Mouse (Mus musculus): ENCODE results near the gene Map4k5. TPM values are rescaled to one million over a fixed set of nuclear protein-coding genes. Genes with fewer than 3 reads are reported as not detected.

Gene Map4k5
- polyA plus RNA-seq, 1 experiment from 2014 or later = 45.1 TPM

DNA sequence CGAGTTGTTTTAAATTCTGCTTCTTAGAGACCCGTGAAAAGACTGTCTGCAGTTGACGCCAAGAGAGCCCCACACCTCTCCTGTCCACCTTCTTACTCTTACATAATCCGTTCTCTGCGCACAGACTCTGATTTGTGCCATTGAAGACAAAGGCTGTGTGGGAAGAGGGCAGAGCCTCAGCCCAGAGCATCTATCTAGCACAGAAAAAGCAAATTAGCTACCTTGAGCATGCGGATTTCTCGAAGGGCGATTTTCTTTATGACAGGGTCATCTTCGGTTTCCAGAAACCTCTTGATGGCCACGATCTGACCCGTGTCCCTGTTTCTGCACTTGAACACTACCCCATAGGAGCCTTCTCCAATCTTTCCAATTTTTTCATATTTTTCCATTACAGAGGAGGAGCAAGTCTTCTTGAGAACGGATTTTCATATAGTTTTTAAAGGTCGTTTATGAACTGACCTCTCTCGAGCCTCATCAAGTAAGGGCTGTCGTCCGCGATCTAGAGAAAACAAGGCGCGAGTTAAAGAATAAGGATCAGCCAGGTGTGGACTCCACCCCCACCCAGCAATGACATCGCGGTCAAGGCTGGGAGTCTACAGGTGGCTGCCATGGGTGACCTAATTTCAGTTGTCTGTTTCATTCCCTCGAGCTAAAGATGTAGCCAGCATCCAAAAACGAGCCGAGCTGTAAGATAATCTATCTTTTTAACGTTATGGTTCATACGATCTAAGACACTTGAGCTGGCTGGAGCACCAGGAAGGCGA lies 103.1 kb downstream of the Map4k5 start:
- Histone ChIP-seq H3K36me3 (ENCODE audit: control insufficient read depth, insufficient read depth, low read length) (no peaks in the 10 kb centered on the region), H3K4me1 (ENCODE audit: control insufficient read depth, insufficient read depth, low read length) (peaks cover 11% of the 10 kb centered on the region; the same call in 1 of the 2 replicates), H3K27me3 (ENCODE audit: control insufficient read depth, insufficient read depth, low read length) (peaks cover 8% of the 10 kb centered on the region), H3K27ac (ENCODE audit: low read depth, low read length) (no peak overlapping the region), H3K4me3 (ENCODE audit: low read length) (peak overlapping the region; percentile 55), H3K4me2 (replicated peaks; ENCODE audit: low read depth, low read length) (peak overlapping the region; percentile 99), H3K9ac (ENCODE audit: low read depth, low read length) (peak overlapping the region; percentile 63), H3K9me3 (ENCODE audit: control insufficient read depth, low read length) (no peaks in the 10 kb centered on the region)
- 30% methylated on average over 27 of the region's 27 CpGs for WGBS
- ATAC-seq (ENCODE audit: low FRiP score, low TSS enrichment) = no peak; the same call in 1 of the 2 replicates

DNA sequence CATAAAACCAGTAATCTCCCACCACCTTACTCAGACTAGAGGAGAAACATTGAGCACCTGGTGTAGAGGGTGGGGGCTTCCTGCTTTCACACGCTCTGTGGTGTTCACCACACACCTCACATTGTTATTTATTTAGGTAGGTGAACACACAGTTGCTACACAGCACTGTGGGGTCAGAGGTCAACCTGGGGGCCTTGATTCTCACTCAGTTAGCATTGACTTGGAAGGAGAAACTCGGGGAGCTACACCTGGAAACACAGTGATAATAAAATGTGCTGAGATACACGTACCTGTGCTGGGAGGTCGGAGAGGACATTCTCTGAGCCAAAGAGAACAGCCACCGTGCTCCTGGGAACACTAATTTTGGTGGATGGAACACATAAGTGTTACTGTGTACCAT lies 104.6 kb downstream of the Map4k5 start:
- Histone ChIP-seq H3K27ac (ENCODE audit: low read depth, low read length) (no peak overlapping the region), H3K36me3 (ENCODE audit: control insufficient read depth, insufficient read depth, low read length) (no peaks in the 10 kb centered on the region), H3K27me3 (ENCODE audit: control insufficient read depth, insufficient read depth, low read length) (peaks cover 8% of the 10 kb centered on the region), H3K4me1 (ENCODE audit: control insufficient read depth, insufficient read depth, low read length) (peaks cover 11% of the 10 kb centered on the region; the same call in 1 of the 2 replicates), H3K4me2 (replicated peaks; ENCODE audit: low read depth, low read length) (no peak overlapping the region), H3K9ac (ENCODE audit: low read depth, low read length) (no peak overlapping the region), H3K4me3 (ENCODE audit: low read length) (no peak overlapping the region), H3K9me3 (ENCODE audit: control insufficient read depth, low read length) (no peaks in the 10 kb centered on the region)
- WGBS = 82% methylated on average over 5 of the region's 5 CpGs
- ATAC-seq (ENCODE audit: low FRiP score, low TSS enrichment) = no peak

DNA sequence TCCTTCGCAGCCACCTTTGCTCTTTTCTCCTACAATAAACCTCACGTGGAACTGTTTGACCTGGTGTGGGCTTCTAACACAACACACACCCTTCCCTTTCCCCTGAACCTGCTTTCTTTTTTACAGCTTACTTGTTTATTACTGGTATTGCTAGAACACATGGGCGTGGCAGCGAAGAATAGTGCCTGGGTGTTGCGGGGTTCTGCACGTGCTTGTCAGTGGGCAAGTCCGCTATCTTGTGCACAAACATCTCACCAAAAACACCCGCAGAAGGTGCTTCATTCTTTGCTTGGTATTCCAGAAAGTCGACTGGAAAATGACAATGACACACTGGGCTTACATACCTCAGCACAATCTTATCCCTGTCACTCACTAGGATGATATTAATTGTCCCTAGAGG lies 107.5 kb downstream of the Map4k5 start:
- Histone ChIP-seq H3K4me3 (ENCODE audit: low read length) (no peak overlapping the region), H3K36me3 (ENCODE audit: control insufficient read depth, insufficient read depth, low read length) (no peaks in the 10 kb centered on the region), H3K27me3 (ENCODE audit: control insufficient read depth, insufficient read depth, low read length) (peaks cover 5% of the 10 kb centered on the region), H3K4me1 (ENCODE audit: control insufficient read depth, insufficient read depth, low read length) (peaks cover 25% of the 10 kb centered on the region), H3K9me3 (ENCODE audit: control insufficient read depth, low read length) (no peaks in the 10 kb centered on the region), H3K9ac (ENCODE audit: low read depth, low read length) (no peak overlapping the region), H3K4me2 (replicated peaks; ENCODE audit: low read depth, low read length) (no peak overlapping the region), H3K27ac (ENCODE audit: low read depth, low read length) (no peak overlapping the region)
- WGBS = 83% methylated on average over 9 of the region's 9 CpGs
- no peak for ATAC-seq (ENCODE audit: low FRiP score, low TSS enrichment)

DNA sequence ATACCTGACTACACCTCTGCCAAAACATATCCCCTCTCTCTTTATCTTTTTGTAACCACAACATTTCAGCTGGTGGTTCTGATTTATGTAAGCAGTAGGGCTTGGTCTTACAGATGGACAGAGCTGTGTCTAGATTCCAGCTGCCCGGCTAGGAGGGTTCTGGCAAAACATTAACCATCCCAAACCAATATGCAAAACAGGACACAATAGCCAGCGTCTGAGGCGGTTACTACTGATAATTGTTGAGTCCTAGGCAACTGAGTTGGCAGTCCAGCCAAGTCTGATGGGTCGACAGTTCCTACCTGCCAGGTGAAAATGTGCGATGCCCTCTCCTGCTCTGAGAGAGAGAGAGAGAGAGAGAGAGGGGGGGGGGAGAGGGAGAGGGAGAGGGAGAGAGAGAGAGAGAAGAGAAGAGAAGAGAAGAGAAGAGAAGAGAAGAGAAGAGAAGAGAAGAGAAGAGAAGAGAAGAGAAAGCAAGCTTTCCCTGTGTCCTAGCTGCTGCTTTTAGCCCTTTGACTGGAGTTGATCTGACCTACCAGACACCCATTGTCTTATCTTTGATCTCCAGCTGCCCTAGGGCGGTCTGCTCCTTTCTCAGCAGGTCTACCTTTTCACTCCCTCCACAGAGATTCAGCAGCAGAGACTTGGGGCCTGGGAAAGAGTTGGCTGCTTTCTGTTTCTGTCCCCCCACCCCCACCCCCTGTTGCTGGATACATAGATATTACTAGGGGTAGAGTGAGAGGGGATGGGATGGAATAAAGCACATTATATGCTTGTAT lies 109.6 kb downstream of the Map4k5 start:
- Histone ChIP-seq H3K9ac (ENCODE audit: low read depth, low read length) (no peak overlapping the region), H3K36me3 (ENCODE audit: control insufficient read depth, insufficient read depth, low read length) (no peaks in the 10 kb centered on the region), H3K4me1 (ENCODE audit: control insufficient read depth, insufficient read depth, low read length) (peaks cover 21% of the 10 kb centered on the region), H3K4me2 (replicated peaks; ENCODE audit: low read depth, low read length) (no peak overlapping the region), H3K27ac (ENCODE audit: low read depth, low read length) (peak overlapping the region; percentile 34; the same call in 1 of the 2 replicates), H3K9me3 (ENCODE audit: control insufficient read depth, low read length) (no peaks in the 10 kb centered on the region), H3K4me3 (ENCODE audit: low read length) (no peak overlapping the region), H3K27me3 (ENCODE audit: control insufficient read depth, insufficient read depth, low read length) (peaks cover 2% of the 10 kb centered on the region; the same call in 1 of the 2 replicates)
- ATAC-seq (ENCODE audit: low FRiP score, low TSS enrichment) = no peak
- WGBS = 56% methylated on average over 6 of the region's 6 CpGs

DNA sequence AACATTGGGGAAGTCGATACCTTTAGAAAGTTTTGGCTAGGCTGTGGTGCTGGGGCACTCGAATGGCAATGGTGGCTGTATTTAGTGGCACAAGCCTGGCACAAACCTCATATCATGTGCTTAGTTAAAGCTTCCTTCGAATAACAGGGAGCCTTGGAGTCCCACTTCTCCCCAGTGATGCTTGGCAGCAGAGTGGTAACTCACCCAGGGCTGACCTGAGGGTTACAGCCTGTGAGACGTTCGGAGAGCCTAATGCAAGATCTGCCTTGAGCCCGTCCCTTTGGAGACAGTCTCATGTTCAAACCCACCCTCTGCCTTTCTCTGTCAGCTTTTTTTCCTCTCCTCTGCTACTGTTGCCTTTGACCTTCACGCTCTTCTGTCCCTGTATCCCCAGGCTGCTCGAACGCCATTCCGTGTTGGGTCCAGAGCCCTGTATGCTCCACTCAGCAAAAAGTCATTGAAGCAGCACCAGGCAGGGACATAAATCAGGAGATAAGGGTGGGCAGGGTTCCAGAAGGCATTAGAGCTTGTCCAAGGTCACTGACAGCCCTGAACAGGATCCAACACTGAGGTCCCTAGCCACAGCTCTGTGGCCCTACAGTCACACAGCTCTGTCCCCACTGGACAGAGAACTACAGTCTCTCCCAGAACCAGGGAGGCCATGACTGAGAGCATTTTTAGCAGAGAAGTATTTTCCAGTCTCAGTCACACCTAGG lies 110.9 kb downstream of the Map4k5 start:
- Histone ChIP-seq H3K4me1 (ENCODE audit: control insufficient read depth, insufficient read depth, low read length) (peaks cover 21% of the 10 kb centered on the region), H3K9me3 (ENCODE audit: control insufficient read depth, low read length) (no peaks in the 10 kb centered on the region), H3K4me3 (ENCODE audit: low read length) (no peak overlapping the region), H3K4me2 (replicated peaks; ENCODE audit: low read depth, low read length) (no peak overlapping the region), H3K36me3 (ENCODE audit: control insufficient read depth, insufficient read depth, low read length) (no peaks in the 10 kb centered on the region), H3K9ac (ENCODE audit: low read depth, low read length) (no peak overlapping the region), H3K27ac (ENCODE audit: low read depth, low read length) (peak overlapping the region; percentile 73; the same call in 1 of the 2 replicates), H3K27me3 (ENCODE audit: control insufficient read depth, insufficient read depth, low read length) (no peaks in the 10 kb centered on the region)
- ATAC-seq (ENCODE audit: low FRiP score, low TSS enrichment) = peak; percentile 91
- 34% methylated on average over 10 of the region's 10 CpGs for WGBS

DNA sequence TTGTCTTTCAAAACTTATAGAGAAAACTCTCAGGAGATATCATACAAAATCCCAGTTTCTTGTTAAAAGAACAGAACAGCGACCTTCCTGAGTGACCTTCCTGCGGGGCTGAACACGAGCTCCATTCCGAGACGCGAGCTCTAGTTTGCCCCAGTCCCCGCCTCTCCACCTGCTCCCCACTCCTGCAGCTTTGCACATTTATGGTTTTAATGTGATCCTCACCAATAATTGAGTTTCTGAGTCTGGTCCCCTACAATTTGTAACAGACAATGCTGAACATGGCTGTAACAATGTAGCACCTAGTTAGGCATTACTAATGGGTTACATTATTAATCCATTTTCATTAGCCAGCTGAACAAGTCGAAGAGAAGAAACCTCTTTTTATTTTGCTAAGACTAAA lies 111.5 kb downstream of the Map4k5 start:
- Histone ChIP-seq H3K9me3 (ENCODE audit: control insufficient read depth, low read length) (no peaks in the 10 kb centered on the region), H3K4me1 (ENCODE audit: control insufficient read depth, insufficient read depth, low read length) (peaks cover 27% of the 10 kb centered on the region), H3K9ac (ENCODE audit: low read depth, low read length) (no peak overlapping the region), H3K4me2 (replicated peaks; ENCODE audit: low read depth, low read length) (no peak overlapping the region), H3K27me3 (ENCODE audit: control insufficient read depth, insufficient read depth, low read length) (no peaks in the 10 kb centered on the region), H3K27ac (ENCODE audit: low read depth, low read length) (peak overlapping the region; percentile 73; the same call in 1 of the 2 replicates), H3K36me3 (ENCODE audit: control insufficient read depth, insufficient read depth, low read length) (no peaks in the 10 kb centered on the region), H3K4me3 (ENCODE audit: low read length) (no peak overlapping the region)
- ATAC-seq (ENCODE audit: low FRiP score, low TSS enrichment) = no peak
- 48% methylated on average over 8 of the region's 8 CpGs for WGBS

DNA sequence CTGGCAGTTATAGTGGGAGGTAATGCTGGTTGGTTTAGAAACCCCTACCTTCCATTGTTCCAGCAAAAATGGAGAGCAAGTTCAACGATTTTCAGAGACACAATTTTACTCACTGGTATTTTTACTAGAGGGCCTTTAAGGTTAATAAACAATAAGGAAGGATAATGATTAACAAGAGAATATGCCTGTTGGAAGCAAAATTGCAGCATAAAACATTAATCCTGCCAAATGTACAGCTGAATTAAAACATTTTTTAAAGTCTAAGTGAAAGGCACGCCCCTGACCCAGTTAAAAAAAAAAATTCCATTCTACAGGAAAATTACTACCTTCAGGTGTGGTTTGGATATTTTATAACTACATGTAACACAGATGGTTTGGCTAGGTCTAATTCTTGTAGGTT lies 115.0 kb downstream of the Map4k5 start:
- Histone ChIP-seq H3K27me3 (ENCODE audit: control insufficient read depth, insufficient read depth, low read length) (no peaks in the 10 kb centered on the region), H3K4me2 (replicated peaks; ENCODE audit: low read depth, low read length) (no peak overlapping the region; the same call in 1 of the 2 replicates), H3K4me3 (ENCODE audit: low read length) (no peak overlapping the region), H3K27ac (ENCODE audit: low read depth, low read length) (peak overlapping the region; percentile 85), H3K9me3 (ENCODE audit: control insufficient read depth, low read length) (no peaks in the 10 kb centered on the region), H3K4me1 (ENCODE audit: control insufficient read depth, insufficient read depth, low read length) (peaks cover 27% of the 10 kb centered on the region), H3K36me3 (ENCODE audit: control insufficient read depth, insufficient read depth, low read length) (no peaks in the 10 kb centered on the region), H3K9ac (ENCODE audit: low read depth, low read length) (no peak overlapping the region)
- no peak for ATAC-seq (ENCODE audit: low FRiP score, low TSS enrichment)
- WGBS = 63% methylated on average over 2 of the region's 2 CpGs

DNA sequence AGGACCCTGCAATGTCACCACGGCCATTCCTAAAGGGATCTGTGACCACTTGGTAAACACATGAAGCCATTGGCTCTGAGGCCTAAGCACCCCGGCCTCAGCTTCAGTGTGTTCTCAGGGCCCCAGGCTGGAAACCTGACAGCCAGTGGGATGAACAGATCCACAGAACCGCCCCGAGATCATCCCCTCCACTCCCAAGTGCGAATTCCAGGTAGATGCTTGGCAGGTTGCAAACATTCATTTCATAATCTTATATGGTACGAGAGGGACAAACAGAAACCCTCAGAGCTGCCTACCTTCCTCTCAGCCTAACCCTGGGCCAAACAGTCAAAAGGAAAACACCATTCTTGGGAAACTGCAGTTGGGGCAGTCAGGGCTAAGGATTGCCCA lies 115.7 kb downstream of the Map4k5 start:
- H3K27ac ChIP-seq (ENCODE audit: low read depth, low read length) = peak overlapping the region; percentile 85
- no peaks in the 10 kb centered on the region for H3K36me3 ChIP-seq (ENCODE audit: control insufficient read depth, insufficient read depth, low read length)
- ATAC-seq (ENCODE audit: low FRiP score, low TSS enrichment) = no peak
- H3K4me1 ChIP-seq (ENCODE audit: control insufficient read depth, insufficient read depth, low read length) = peaks cover 21% of the 10 kb centered on the region
- no peak overlapping the region for H3K9ac ChIP-seq (ENCODE audit: low read depth, low read length)
- no peaks in the 10 kb centered on the region for H3K9me3 ChIP-seq (ENCODE audit: control insufficient read depth, low read length)
- H3K4me3 ChIP-seq (ENCODE audit: low read length) = no peak overlapping the region
- no peak overlapping the region for H3K4me2 ChIP-seq (replicated peaks; ENCODE audit: low read depth, low read length)
- no peaks in the 10 kb centered on the region for H3K27me3 ChIP-seq (ENCODE audit: control insufficient read depth, insufficient read depth, low read length)
- WGBS = 85% methylated on average over 6 of the region's 6 CpGs

Data from kidney, embryonic 14.5 days (tissue).